Mouse (Mus musculus): ENCODE measurements around the gene P2rx3.

GRCm38 (mm10) chr2:85033121-85033520 lies 4.1 kb downstream of the P2rx3 start:
- TF ChIP-seq CTCF (IDR thresholded peaks at IDR 0.05; ENCODE audit: low read depth, low read length), result no peak
- TF ChIP-seq TAL1 (conservative IDR thresholded peaks at IDR 0.05; ENCODE audit: low read depth, low read length), result no peak
